Mouse (Mus musculus): ENCODE data around the gene Cox16.
A peak's percentile ranks its signal among the peaks of the same experiment; 100 is the strongest.
"Not testable (repeated sequence)": the region's sequence is repeated elsewhere in the genome, so short reads cannot be mapped to it uniquely, and the experiment has no call there.

Cox16 gene

DNA sequence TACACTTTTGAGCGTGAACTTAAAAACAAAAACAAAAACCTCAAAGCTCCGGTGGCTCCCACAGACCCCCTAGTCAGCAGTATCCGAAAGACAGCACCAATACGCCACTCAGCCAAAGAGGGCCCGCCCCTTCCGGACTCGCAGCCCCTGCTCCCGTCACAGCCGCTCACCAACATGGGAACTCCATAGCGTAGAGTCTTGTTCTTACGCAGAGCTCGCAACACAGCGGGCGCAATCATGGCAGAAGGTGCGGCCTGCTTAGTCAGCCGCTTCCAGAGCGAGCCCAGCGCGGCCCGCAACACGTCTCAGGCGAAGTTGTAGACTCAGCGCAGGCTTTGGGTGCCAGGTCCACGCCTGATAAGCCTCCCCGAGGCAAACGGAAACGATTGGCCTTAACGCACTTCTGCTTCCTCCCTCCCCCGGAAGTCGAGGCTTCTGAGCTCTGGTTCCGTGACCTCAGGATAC, at the start of gene Cox16:
Gene Cox16, minus strand, starts transcription at position 401 of the 465 bp plus-strand sequence.
- peak; percentile 90 for DNase-seq

- DNase-seq = no peak
Measured at GRCm38 (mm10) chr12:81533029-81533419, 48.1 kb upstream of the Cox16 start.

DNA sequence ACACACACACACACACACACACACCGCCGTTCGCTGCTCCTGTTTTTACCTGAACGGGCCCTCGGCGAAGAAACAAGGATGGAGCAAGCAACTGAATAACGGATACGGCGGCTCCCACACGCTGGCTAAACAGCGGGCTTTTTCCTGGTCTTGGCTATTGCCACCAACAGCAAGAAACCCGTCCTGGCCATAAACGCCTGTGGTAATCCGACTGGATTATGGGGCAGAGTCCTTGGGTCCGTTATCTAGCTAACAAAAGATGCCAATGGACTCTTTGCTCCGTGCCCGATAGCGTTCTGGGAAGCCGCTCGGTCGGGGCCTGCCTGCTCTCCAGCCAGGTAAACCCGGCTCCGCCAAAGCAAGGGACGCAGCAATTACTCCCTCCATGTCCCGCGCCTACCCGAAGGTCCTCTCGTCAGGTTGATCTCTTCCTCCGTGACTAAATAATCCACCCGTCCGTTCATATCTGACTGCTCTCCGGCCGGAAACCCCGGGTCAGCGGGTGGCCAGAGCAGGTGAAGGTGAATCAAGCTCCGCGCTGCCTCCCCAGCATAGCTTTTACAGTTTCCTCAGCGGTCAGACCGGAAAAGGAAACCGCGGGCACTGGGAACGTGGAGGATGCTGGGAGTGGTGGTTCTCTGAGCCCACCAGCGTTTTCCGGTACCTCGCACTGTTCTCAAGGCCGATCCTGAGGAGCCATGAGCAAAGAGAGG, 47.5 kb upstream of the Cox16 start, which contains the start of the genes Gm20498 and Synj2bp:
Gene Gm20498, minus strand, starts transcription at position 590 of the 713 bp plus-strand sequence.
Gene Synj2bp, minus strand, starts transcription at position 596 of the 713 bp plus-strand sequence.
- peak; percentile 86 for DNase-seq

DNA sequence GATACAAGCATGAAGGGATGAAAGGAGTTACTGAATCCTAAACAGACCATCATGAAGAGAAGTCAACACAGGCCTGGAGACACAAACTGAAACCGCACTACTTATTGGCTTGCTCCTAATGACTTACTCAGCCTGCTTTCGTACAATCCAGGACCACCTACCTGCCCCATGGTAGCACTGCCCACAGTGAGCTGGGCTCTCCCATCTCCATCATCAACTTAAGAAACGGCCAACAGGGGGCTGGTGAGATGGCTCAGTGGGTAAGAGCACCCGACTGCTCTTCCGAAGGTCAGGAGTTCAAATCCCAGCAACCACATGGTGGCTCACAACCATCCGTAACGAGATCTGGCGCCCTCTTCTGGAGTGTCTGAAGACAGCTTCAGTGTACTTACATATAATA, 45.7 kb upstream of the Cox16 start:
- not testable (repeated sequence) for DNase-seq

DNA sequence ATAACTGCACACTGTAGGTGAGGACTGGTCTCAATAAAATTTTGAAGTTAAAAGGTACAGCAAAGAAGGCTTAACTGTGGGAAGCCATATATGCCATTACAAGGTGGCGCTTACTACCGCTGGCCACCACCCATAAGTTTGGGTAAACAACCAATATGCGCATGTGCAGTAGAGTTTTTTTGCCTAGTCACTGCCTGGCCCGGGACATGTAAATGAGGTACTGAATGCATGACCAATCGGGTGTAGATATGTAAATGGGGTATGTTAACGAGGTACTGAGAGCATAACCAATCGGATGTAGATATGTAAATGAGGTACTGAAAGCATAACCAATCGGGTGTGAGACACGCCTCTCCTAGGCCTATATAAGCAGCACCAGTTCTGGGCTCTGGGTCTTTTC, 12.0 kb upstream of the Cox16 start:
- DNase-seq = not testable (repeated sequence)

DNA sequence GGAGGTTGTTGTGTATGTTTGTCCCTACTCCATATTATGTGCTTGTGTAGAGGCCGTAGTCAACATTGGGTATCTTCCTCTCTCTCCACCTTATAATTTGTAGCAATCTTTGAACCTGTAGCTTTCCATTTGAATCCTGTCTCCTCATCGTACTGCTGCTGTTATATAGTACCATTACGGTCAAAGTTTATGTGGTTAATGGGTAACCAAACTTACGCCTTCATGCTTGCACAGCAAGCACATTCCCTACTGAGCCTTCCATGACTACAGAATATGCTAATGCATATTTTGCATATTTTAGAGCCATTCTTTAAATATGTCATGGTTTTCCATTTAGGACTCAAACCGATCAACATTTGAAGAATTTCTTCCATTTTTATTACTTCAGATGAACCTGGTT, 5.6 kb upstream of the Cox16 start:
- DNase-seq = no peak

GRCm38 (mm10) chr12:81485311-81485710, 384 bp upstream of the Cox16 start:
- DNase-seq = no peak

DNA sequence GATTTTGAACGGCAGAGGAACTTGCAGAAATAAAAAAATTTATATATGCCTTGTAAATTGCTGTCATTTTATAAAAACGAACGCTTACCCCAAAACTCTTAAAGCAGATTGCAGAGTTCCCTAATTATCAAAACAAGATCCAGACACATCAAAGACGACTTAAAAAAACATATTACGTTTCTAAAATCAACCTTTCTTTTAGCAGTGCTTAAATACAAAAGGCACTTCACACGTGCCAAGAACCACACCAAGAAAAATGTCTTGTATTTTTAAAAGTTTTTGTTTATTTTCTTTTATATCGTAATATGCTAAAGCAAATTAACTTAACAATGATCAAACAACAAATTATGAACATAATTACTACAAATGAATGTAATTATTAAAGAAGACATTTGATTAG, 715 bp downstream of the Cox16 start:
- no peak for DNase-seq

DNA sequence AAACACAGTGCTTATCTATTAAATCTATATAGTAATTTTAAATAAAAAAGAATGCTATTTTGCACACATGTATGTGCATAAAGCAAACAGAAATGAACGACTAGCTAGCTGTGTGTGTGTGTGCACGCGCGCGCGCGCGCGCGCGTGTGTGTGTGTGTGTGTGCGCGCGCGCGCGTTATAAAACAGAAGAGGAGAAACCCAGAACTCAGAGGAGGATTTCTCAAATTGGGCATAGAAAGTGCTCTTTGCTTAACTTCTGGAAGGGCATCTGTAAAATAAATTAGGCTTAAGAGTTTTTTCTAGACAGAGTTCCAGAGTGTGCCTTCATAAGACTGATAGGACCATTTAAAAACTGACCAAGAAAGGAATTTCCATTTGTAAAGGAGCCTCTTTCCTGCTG, 1.3 kb downstream of the Cox16 start:
- no peak for DNase-seq

DNA sequence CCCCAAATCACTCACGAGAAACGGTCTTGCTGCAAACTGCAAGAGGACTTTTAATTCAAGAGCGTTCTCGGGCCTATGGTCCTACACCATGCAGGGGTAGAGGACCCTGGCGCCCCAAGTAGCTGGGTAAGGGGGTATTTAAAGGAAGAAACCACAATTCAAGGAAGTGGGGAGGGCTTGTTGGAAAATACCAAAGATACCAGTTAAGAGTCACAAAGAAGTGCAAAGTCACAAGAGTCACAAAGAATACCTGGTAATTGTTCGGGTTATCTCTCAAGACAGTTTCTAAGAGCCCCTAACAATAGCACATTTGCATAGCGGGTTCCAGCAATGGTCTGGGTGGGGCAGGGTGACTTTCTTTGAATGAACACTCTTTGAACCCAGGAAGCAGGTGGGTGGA, 25.9 kb downstream of the Cox16 start:
- not testable (repeated sequence) for DNase-seq

DNA sequence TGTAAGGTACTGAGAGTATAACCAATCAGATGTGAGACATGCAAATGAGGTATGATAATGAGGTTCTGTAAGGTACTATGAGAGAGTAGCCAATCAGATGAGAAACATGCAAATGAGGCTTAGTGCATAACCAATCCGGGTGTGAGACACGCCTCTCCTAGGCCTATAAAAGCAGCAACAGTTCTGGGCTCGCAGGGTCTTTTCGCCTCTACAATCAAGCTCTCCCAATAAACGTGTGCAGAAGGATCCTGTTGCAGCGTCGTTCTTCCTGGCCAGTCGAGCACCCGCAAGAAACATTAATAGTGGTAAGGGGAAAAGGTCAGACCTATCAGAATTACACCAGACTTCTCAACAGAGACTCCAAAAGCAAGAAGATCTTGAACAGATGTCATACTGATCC, 45.9 kb downstream of the Cox16 start:
- not testable (repeated sequence) for DNase-seq

- peak; percentile 43 for DNase-seq
Measured at GRCm38 (mm10) chr12:81434778-81435177, 50.1 kb downstream of the Cox16 start.

DNA sequence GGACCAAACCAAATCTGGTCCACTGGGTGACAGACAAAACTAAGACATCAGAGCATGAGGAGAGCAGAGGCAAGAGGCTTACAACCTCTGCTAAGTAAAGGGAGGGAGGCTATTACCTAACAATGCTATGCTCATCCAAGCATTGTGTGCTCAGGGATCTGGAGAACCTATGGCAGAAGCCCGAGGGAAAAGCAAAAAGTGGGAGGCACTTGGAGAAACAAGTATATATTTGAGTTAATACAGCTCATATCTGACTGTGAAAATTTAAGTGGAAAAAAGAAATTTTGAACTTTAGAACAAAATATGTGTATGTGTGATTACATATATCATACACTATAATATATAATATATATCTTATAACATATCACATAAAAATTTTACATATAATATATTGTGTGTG, 63.1 kb downstream of the Cox16 start, which contains the start of gene Adam4:
Gene Adam4, minus strand, starts transcription at position 101 of the 400 bp plus-strand sequence.
- no peak for DNase-seq

DNA sequence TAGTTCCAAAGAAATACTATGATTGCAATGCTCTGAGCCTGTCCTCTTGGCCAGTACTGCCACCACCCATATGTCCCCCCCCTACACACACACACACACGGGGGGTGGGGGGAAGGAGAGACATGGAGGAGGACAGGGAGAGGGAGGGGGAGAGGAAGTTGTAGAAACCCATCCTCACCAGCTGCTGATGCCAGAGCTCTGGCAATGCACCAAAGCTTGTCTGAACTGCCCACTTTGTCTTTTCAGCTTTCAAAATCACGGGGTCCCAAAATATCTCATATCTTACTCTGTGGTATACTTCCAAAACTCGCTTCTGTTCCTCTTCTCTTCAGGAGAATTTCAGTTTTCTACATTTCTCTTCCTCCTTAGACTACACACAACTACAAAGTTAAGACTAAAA, 71.7 kb downstream of the Cox16 start:
- DNase-seq = no peak

- DNase-seq = no peak
Measured at GRCm38 (mm10) chr12:81408966-81409365, 76.0 kb downstream of the Cox16 start.

DNA sequence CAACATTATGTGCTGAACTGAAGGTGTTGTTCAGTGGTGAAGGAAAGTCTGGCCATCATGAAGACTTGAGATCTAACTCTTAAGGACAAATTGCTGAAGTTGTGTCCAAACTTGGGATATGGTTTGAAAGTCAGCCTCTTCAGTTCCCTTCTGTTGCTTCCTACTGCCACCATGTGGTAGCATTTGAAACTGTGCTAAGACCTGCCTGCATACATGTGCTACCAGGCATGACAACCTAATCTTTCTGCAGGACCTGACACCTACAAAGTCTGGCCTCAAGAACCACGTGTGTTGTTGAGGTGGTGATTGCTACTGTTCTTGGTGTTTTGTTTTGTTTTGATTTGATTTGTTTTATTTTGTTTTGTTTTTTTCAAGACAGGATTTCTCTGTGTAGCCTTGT, 82.7 kb downstream of the Cox16 start:
- peak; percentile 13 for DNase-seq

GRCm38 (mm10) chr12:81379364-81379763, 105.6 kb downstream of the Cox16 start, which contains the start of gene Gm4787:
TSS of gene Gm4787 (minus strand) at chr12:81379464.
- DNase-seq = not testable (repeated sequence)

DNA sequence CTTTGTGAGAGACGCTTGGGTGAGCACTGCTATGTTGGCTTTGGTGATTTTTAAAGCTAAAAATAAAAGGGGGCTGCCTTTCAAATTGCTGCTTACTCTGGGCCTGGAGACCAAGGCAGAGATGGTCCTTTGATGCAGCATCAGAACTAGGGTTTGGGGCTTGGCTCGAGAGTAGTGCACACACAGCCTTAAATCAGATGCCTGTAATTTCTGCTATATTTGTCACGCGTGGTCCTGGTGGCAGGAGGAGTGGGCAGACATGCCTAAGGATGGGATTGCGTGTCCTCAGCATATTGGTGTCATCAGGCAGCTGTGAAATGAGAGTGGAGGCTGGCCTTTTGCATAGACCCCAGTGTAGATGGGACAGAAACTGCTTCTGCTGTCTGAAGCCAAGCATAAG, 151.1 kb downstream of the Cox16 start:
- no peak for DNase-seq

DNA sequence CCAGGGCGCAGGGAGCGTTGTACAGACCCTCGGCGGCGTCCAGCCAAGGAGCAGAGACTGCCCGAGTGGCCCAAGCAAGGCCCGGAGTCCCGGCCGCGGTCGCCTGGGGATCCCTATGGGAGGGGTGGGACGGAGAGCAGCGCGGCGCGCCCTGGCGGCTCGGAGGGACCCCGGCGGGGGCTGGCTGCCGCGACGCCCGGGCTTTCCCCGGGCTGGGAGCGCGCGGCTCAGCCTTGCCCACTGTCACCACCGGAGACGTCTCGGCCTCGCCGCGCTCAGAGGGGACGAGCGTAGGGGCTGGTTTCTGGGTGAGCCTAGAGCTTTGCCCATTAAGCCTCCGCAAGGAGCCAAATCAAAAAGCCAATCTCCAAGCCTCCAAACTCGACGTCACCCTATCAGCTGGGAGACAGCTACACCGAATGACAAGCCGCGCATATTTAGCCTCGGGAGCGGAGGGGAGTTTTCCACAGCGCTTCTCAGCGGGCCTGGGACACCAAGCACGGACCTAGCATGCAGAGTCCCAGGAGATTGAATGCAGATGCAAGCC, 152.0 kb downstream of the Cox16 start, which contains the start of gene Slc8a3:
Gene Slc8a3, minus strand, starts transcription at position 306 of the 547 bp plus-strand sequence.
- no peak for DNase-seq

DNA sequence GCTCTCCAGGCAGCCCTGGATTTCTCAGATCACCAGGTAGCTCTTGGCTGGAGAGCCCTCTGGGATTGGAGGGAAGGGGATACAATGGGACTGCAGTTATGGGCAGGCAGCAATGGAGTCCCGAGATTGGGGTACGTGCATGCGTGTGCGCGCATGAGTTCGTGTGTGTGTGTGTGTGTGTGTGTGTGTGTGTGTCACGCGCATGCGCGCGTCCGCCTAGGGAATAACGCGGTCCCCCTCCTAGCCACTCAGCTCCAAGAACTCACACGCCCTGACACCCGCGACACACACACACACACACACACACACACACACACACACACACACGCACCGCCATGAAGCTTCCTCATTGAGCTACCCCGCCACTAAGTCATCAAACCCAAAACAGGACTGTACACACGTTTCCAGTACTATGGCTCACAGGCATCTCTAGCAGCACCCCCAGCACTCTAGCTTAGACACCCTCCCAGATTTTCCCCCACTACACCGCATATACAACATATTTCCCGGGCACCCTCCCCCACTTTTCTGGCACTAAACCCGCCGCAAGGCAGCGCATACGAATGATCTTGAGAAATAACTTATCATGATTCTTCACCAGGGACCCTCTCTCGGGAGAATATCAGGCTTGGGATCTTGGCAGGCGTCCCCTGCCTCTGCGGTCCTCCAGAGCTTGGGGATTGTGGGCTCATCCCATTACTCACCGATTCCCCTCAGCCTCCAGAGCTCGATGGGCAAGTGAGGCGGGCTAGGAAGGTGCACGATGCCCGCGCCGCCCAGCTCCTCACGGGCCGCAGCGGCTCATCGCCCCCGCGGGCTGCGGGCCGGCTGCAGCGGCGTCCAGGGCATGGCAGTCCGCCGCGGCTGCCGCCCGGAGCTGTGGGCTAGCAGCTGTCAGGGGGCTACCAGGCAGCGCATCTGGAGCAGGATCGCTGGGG, 152.7 kb downstream of the Cox16 start:
- no peak for DNase-seq

- DNase-seq = no peak
Measured at GRCm38 (mm10) chr12:81331046-81331638, 153.8 kb downstream of the Cox16 start.

- no peak for DNase-seq
Measured at GRCm38 (mm10) chr12:81324991-81325390, 159.9 kb downstream of the Cox16 start.

- no peak for DNase-seq
Measured at GRCm38 (mm10) chr12:81324116-81324515, 160.8 kb downstream of the Cox16 start.

All from kidney, adult 11 months (tissue).